Mouse (Mus musculus) heart, embryonic 16.5 days (tissue): ENCODE data around the gene Rhof. TPM values are rescaled to one million over a fixed set of nuclear protein-coding genes. Genes with fewer than 3 reads are reported as not detected.

Experiments used
- ATAC-seq: fragments of 200-750 bp; cut with Nextera tagmentation; replicated peaks from 2 replicates; pipeline ENCODE4 v1.8.0; 2017; ENCODE audit warnings: moderate number of reproducible peaks; ENCODE audit not compliant: insufficient read depth, low FRiP score; ENCODE audit errors: extremely low read depth
- H3K27ac ChIP-seq: fragments of 300-500 bp; sonication (generic); 2 replicates; pipeline ENCODE4 v1.5.1; 2014; ENCODE audit warnings: mild to moderate bottlenecking, low read length, control low read depth, moderate library complexity
- H3K27me3 ChIP-seq: fragments of 300-500 bp; sonication (generic); 2 replicates; pipeline ENCODE4 v1.6.1; 2014; ENCODE audit warnings: low read length, mixed read lengths; ENCODE audit not compliant: control insufficient read depth, insufficient read depth
- H3K36me3 ChIP-seq: fragments of 300-500 bp; sonication (generic); 2 replicates; pipeline ENCODE4 v1.6.1; 2014; ENCODE audit not compliant: control insufficient read depth, insufficient read depth
- H3K4me1 ChIP-seq: fragments of 300-500 bp; sonication (generic); 2 replicates; pipeline ENCODE4 v1.6.1; 2014; ENCODE audit warnings: low read length, mixed read lengths; ENCODE audit not compliant: control insufficient read depth, insufficient read depth
- H3K4me2 ChIP-seq: fragments of 300-500 bp; sonication (generic); 2 replicates; pipeline ENCODE4 v1.6.1; 2014; ENCODE audit warnings: low read depth, mild to moderate bottlenecking, control low read depth, low read length
- H3K4me3 ChIP-seq: fragments of 300-500 bp; sonication (generic); 2 replicates; pipeline ENCODE4 v1.5.1; 2014; ENCODE audit warnings: mild to moderate bottlenecking, control low read depth, low read length
- H3K9ac ChIP-seq: fragments of 300-500 bp; sonication (generic); 2 replicates; pipeline ENCODE4 v1.6.1; 2014; ENCODE audit warnings: low read length, control low read depth
- H3K9me3 ChIP-seq: fragments of 300-500 bp; sonication (generic); replicated peaks from 2 replicates; pipeline ENCODE4 v1.6.1; 2016; ENCODE audit warnings: low read length; ENCODE audit not compliant: control insufficient read depth
- WGBS: fragments of 180-500 bp; shearing (Covaris S2); extraction: QIAGEN DNeasy Blood & Tissue Kit; methylation state at CpG from one replicate; pipeline ENCODE4 v1.1.7; 2014; 5-methylcytosine and 5-hydroxymethylcytosine counted together
- polyA plus RNA-seq: library from polyadenylated mRNA; unstranded; fragments of >200 nt; fragmentation: Nextera tagmentation; extraction: Ambion mirVana; gene quantifications from 2 replicates; pipeline ENCODE4 v1.2.1, GENCODE M21; 2015

Gene Rhof
- 2.2 and 2.4 TPM in 2 replicates for polyA plus RNA-seq

DNA sequence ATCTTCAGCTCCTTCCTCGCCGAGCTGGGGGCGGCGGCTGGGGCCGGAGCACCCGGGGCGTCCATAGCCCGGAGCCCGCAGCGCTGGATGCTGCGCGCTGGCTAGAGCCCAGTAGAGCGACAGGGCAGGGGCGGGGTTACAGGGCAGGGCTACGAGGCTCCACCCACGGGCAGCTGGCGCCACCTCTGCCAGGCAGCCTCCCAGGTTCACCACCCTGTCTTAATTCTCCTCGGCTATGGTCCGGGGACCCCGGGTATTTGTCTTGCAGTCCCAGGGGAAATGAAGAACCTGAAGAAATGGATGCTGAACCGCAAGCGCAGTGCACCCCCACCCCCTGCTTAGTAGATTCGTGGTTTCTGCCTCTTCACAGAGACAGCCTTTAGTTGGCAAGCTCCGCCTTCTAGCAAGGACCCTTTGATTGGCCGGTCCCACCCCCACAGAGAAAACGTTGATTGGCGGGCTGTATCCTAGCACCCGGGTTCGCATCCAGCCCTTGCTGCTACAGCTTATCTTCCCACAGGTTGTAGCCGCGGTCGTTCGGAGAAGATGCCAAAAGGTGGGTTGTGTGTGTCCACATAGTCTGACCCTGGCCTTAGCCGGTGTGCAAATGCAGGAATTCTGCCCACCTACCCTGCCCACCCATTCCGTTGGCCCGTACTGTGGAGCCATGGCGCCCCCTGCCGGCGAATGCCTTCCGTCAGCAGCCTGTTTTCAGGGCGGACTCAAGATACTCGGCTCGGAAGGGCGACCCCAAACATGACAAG, at the start of gene Rhof:
TSS of gene Rhof (minus strand) at position 385 of the 764 bp plus-strand sequence.
- Histone ChIP-seq H3K36me3 (0 out of 2 replicates have a peak, but pooled peaks cover 3% of the 10 kb centered on the region), H3K27me3 (no peaks in the 10 kb centered on the region), H3K9ac (peak within 1 kb of the TSS; percentile 72), H3K4me1 (peaks cover 59% of the 10 kb centered on the region), H3K4me3 (peak within 1 kb of the TSS; percentile 54), H3K9me3 (no peaks in the 10 kb centered on the region), H3K27ac (peak within 1 kb of the TSS; percentile 100), H3K4me2 (peak within 1 kb of the TSS; percentile 98)
- 2% methylated on average over 44 of the region's 44 CpGs for WGBS
- ATAC-seq, result no peak

DNA sequence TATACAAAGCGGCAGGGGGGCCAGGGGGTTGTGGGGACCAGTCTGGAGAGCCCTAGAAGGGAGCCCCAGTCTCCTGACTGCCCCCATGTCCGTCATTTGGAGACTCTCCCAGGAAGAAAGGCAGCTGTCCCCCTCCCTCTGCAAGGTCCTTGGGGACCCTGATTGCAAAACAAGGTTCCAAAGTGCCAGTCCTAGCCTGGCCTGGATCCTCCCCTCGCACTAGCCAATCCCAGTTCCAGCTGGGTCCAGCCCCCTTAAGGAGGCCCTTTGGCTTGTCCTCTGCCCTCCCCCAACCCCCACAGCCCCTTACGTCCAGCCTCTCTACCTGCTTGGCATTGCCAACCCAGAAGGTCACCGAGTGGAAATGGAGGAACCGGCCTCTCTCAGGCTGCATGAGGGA, 49.0 kb upstream of the Rhof start:
- H3K4me1 ChIP-seq, result no peaks in the 10 kb centered on the region
- H3K9me3 ChIP-seq, result no peaks in the 10 kb centered on the region
- no peaks in the 10 kb centered on the region for H3K36me3 ChIP-seq
- no peak overlapping the region for H3K9ac ChIP-seq
- no peaks in the 10 kb centered on the region for H3K27me3 ChIP-seq
- no peak for ATAC-seq
- H3K27ac ChIP-seq, result no peak overlapping the region
- H3K4me2 ChIP-seq, result no peak overlapping the region
- WGBS, result 56% methylated on average over 6 of the region's 6 CpGs
- no peak overlapping the region for H3K4me3 ChIP-seq

DNA sequence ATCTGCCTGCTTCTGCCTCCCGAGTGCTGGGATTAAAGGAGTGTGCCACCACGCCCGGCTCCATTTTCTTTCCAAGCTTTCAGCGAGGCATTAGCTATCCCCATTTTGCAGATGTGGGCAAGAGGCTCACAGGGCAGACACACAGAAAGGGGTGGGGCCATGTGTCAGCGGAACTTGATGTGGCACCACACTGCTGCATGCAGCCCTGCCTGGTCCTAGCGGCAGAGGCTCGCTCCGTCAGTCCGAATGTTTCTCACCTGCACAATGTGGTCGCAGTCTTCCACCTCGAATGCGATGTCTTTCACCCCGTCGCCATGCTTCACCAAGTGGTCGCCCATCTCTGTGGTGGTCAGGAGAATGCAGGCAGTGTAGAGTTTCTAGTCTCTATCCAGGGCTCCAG, 47.9 kb upstream of the Rhof start:
- Histone ChIP-seq H3K36me3 (no peaks in the 10 kb centered on the region), H3K9ac (no peak overlapping the region), H3K4me2 (no peak overlapping the region), H3K9me3 (no peaks in the 10 kb centered on the region), H3K27ac (no peak overlapping the region), H3K4me3 (no peak overlapping the region), H3K4me1 (no peaks in the 10 kb centered on the region), H3K27me3 (no peaks in the 10 kb centered on the region)
- ATAC-seq, result no peak
- 86% methylated on average over 15 of the region's 15 CpGs for WGBS

DNA sequence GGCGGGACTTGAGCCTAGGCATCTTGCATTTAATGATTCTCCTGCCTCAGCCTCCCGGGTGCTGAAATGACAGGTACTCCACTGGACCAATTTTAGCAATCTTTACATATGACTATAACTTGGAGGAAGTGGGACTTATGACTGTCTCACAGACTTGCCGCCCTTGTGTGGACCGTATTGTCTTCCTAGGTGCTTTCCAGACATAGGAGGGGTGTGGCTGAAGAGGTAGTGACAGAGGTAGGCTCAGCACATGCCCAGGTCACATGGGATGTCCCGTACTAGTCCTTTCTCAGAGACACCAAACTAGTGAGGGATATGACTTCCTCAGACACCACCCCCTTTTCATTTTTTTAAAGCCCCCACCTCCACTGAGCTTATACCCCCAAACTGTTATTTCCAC, 46.3 kb upstream of the Rhof start:
- ATAC-seq, result no peak
- H3K4me3 ChIP-seq, result no peak overlapping the region
- no peak overlapping the region for H3K27ac ChIP-seq
- H3K36me3 ChIP-seq, result no peaks in the 10 kb centered on the region
- H3K27me3 ChIP-seq, result no peaks in the 10 kb centered on the region
- H3K9me3 ChIP-seq, result no peaks in the 10 kb centered on the region
- no peak overlapping the region for H3K4me2 ChIP-seq
- H3K4me1 ChIP-seq, result no peaks in the 10 kb centered on the region
- no peak overlapping the region for H3K9ac ChIP-seq
- 85% methylated on average over 5 of the region's 5 CpGs for whole genome bisulfite sequencing

GRCm38 (mm10) chr5:123171646-123172350, 39.3 kb upstream of the Rhof start:
- H3K4me3 ChIP-seq, result 0 out of 2 replicates have a peak overlapping the region, but pooled peaks have one; percentile 20
- WGBS, result 15% methylated on average over 22 of the region's 22 CpGs
- H3K9ac ChIP-seq, result no peak overlapping the region

GRCm38 (mm10) chr5:123170365-123170764, 37.9 kb upstream of the Rhof start:
- Histone ChIP-seq H3K27ac (no peak overlapping the region), H3K36me3 (peaks cover 16% of the 10 kb centered on the region), H3K4me1 (no peaks in the 10 kb centered on the region), H3K4me2 (no peak overlapping the region), H3K9ac (no peak overlapping the region), H3K27me3 (no peaks in the 10 kb centered on the region), H3K4me3 (no peak overlapping the region), H3K9me3 (no peaks in the 10 kb centered on the region)
- ATAC-seq, result no peak
- WGBS, result 77% methylated on average over 9 of the region's 9 CpGs

More at GRCm38 (mm10) chr5:123171646-123172350, 39.3 kb upstream of the Rhof start:
- Histone ChIP-seq H3K4me1 (no peaks in the 10 kb centered on the region), H3K4me2 (peak overlapping the region; percentile 39), H3K27me3 (no peaks in the 10 kb centered on the region), H3K9me3 (no peaks in the 10 kb centered on the region), H3K27ac (no peak overlapping the region), H3K36me3 (peaks cover 3% of the 10 kb centered on the region)
- peak; percentile 77 for ATAC-seq

GRCm38 (mm10) chr5:123169284-123169683, 36.8 kb upstream of the Rhof start, which contains the start of gene Psmd9:
Gene Psmd9, plus strand, starts transcription at chr5:123169413.
- no peaks in the 10 kb centered on the region for H3K27me3 ChIP-seq
- no peak for ATAC-seq
- H3K9ac ChIP-seq, result no peak within 1 kb of the TSS
- H3K36me3 ChIP-seq, result peaks cover 21% of the 10 kb centered on the region
- no peaks in the 10 kb centered on the region for H3K9me3 ChIP-seq
- WGBS, result 76% methylated on average over 5 of the region's 5 CpGs
- no peak within 1 kb of the TSS for H3K27ac ChIP-seq
- H3K4me3 ChIP-seq, result no peak within 1 kb of the TSS
- no peaks in the 10 kb centered on the region for H3K4me1 ChIP-seq
- no peak within 1 kb of the TSS for H3K4me2 ChIP-seq

DNA sequence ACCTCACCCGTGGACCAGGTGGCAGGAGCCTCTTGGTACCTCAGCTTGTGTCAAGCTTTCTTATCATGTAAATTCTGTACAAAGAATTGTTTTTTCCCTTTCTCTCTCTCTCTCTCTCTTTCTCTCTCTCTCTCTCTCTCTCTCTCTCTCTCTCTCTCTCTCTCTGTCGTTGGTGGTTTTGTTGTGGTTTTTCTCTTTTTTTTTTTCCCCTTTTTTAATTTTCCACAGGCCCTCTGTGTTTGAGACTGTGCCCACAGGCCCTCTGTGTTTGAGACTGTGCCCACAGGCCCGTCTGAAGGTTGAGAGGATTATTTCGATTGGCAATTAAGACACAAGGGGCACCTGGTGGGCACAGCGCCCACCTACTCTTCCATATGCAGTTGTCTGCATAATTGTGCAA, 35.1 kb upstream of the Rhof start:
- Histone ChIP-seq H3K9me3 (no peaks in the 10 kb centered on the region), H3K27ac (no peak overlapping the region), H3K27me3 (no peaks in the 10 kb centered on the region), H3K9ac (no peak overlapping the region), H3K4me3 (no peak overlapping the region), H3K36me3 (peaks cover 38% of the 10 kb centered on the region), H3K4me2 (no peak overlapping the region), H3K4me1 (no peaks in the 10 kb centered on the region)
- no peak for ATAC-seq
- WGBS, result 73% methylated on average over 5 of the region's 5 CpGs

DNA sequence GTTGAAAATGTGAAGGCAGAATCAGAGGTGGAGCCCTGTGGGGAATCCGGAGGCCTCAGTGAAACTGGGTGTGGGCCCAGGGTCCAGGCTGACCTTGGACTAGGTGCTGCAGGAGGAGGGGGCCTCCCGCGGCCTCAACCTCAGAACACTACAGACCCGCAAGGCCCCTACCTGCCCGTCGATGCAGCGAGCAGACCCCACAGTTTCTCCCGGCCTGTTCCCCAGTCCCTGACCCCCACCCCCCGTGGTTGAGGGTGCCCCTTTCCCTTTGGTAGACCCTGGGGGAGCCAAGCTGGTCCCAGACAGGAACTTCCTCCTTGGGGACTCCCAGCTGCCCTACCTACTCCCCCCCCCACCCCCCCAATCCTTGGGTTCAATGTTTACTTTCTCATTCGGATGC, 33.9 kb upstream of the Rhof start:
- Histone ChIP-seq H3K4me3 (no peak overlapping the region), H3K4me1 (no peaks in the 10 kb centered on the region), H3K9me3 (no peaks in the 10 kb centered on the region), H3K4me2 (no peak overlapping the region), H3K9ac (no peak overlapping the region), H3K36me3 (peaks cover 46% of the 10 kb centered on the region), H3K27ac (no peak overlapping the region), H3K27me3 (no peaks in the 10 kb centered on the region)
- WGBS, result 77% methylated on average over 10 of the region's 10 CpGs
- ATAC-seq, result no peak
